Mouse (Mus musculus): ENCODE results near the gene Jade1. TPM values are rescaled to one million over a fixed set of nuclear protein-coding genes. Genes with fewer than 3 reads are reported as not detected.

Jade1 gene
- polyA plus RNA-seq, 1 experiment from 2014 or later, result 15.9 TPM

GRCm38 (mm10) chr3:41523460-41523859 lies 32.1 kb upstream of the Jade1 start:
- Histone ChIP-seq H3K4me2 (no peak overlapping the region), H3K4me3 (no peak overlapping the region), H3K36me3 (no peaks in the 10 kb centered on the region), H3K27me3 (no peaks in the 10 kb centered on the region), H3K4me1 (replicated peaks) (peaks cover 12% of the 10 kb centered on the region), H3K27ac (no peak overlapping the region), H3K9me3 (replicated peaks) (no peaks in the 10 kb centered on the region; the same call in 1 of the 2 replicates), H3K9ac (no peak overlapping the region)
- ATAC-seq (replicated peaks; ENCODE audit: insufficient number of reproducible peaks, insufficient read depth, low FRiP score, low read depth), result no peak
- WGBS, result 93% methylated on average over 4 of the region's 4 CpGs

DNA sequence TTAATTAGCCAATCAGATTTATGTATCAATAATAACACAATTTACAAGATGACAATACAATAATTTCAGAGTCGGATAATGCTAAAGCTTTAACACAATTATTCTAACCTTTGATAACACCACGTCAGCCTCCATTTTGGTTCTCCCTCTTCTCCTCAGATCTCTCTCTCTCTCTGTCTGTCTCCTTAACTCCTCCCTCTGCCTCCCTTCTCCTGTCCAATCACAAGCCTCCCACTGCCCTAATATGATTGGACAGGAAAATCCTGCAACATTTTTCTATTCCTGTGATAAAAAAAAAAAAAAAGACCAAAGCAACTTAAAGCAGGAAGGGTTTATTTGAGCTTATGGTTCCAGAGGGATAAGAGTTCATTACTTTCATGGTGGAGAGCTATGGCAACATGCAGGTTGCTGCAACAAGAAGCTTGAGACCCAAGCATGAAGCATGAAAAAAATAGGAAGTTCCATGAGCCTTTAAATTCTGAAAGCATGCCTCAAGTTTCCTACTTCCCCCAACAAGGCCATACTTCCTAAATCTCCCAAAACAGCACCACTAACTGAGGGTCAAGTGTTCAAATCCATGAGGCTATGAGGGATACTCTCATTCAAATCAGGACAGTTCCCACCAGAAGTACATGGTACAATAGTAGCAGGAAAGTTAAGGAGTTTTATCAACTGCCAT lies 27.1 kb upstream of the Jade1 start:
- H3K36me3 ChIP-seq, result no peaks in the 10 kb centered on the region
- no peak overlapping the region for H3K9ac ChIP-seq
- no peaks in the 10 kb centered on the region; the same call in 1 of the 2 replicates for H3K4me1 ChIP-seq (replicated peaks)
- H3K27ac ChIP-seq, result no peak overlapping the region
- no peak overlapping the region for H3K4me3 ChIP-seq
- WGBS, result 95% methylated on average over 2 of the region's 2 CpGs
- H3K9me3 ChIP-seq (replicated peaks), result no peaks in the 10 kb centered on the region; the same call in 1 of the 2 replicates
- ATAC-seq (replicated peaks; ENCODE audit: insufficient number of reproducible peaks, insufficient read depth, low FRiP score, low read depth), result no peak
- no peak overlapping the region for H3K4me2 ChIP-seq
- H3K27me3 ChIP-seq, result no peaks in the 10 kb centered on the region

DNA sequence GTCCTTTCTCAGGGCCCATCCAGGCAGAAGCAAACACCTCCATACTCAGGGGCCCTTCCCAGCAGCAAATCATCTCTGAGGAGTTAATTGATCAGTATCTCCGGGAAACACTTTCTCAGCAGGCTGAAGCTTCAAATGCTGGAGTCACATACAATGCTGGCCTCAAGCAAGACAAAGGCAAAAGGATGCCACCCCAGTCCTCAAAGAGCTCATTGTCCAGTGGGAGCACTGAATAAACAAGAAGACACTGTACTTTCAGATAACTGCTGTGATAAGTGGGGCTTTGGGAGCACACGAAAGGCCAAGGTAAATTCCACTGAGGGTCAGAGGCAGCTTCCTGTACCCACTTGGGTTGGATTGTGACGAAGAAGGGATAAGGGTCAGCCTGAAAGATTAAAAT lies 25.4 kb upstream of the Jade1 start:
- Histone ChIP-seq H3K9ac (no peak overlapping the region), H3K4me3 (no peak overlapping the region), H3K27me3 (no peaks in the 10 kb centered on the region), H3K4me2 (no peak overlapping the region), H3K36me3 (no peaks in the 10 kb centered on the region), H3K4me1 (replicated peaks) (peaks cover 3% of the 10 kb centered on the region; the same call in 1 of the 2 replicates), H3K27ac (no peak overlapping the region), H3K9me3 (replicated peaks) (no peaks in the 10 kb centered on the region; the same call in 1 of the 2 replicates)
- 71% methylated on average over 3 of the region's 3 CpGs for WGBS
- no peak for ATAC-seq (replicated peaks; ENCODE audit: insufficient number of reproducible peaks, insufficient read depth, low FRiP score, low read depth)

GRCm38 (mm10) chr3:41531541-41531940 lies 24.0 kb upstream of the Jade1 start:
- H3K4me1 ChIP-seq (replicated peaks), result peaks cover 3% of the 10 kb centered on the region; the same call in 1 of the 2 replicates
- no peak overlapping the region for H3K27ac ChIP-seq
- H3K4me2 ChIP-seq, result no peak overlapping the region
- no peak for ATAC-seq (replicated peaks; ENCODE audit: insufficient number of reproducible peaks, insufficient read depth, low FRiP score, low read depth)
- no peak overlapping the region for H3K9ac ChIP-seq
- H3K36me3 ChIP-seq, result no peaks in the 10 kb centered on the region
- H3K9me3 ChIP-seq (replicated peaks), result no peaks in the 10 kb centered on the region
- no peaks in the 10 kb centered on the region for H3K27me3 ChIP-seq
- 21% methylated on average over 8 of the region's 8 CpGs for WGBS
- no peak overlapping the region for H3K4me3 ChIP-seq

- 82% methylated on average over 12 of the region's 12 CpGs for WGBS
- H3K4me2 ChIP-seq, result no peak overlapping the region
- ATAC-seq (replicated peaks; ENCODE audit: insufficient number of reproducible peaks, insufficient read depth, low FRiP score, low read depth), result no peak
Measured at GRCm38 (mm10) chr3:41532109-41532508, 23.4 kb upstream of the Jade1 start.

GRCm38 (mm10) chr3:41533660-41534059 lies 21.9 kb upstream of the Jade1 start:
- WGBS, result 38% methylated on average over 7 of the region's 7 CpGs
- no peaks in the 10 kb centered on the region for H3K9me3 ChIP-seq (replicated peaks)
- no peak overlapping the region for H3K27ac ChIP-seq
- no peaks in the 10 kb centered on the region for H3K27me3 ChIP-seq
- H3K36me3 ChIP-seq, result no peaks in the 10 kb centered on the region
- ATAC-seq (replicated peaks; ENCODE audit: insufficient number of reproducible peaks, insufficient read depth, low FRiP score, low read depth), result no peak
- peaks cover 10% of the 10 kb centered on the region for H3K4me1 ChIP-seq (replicated peaks)
- no peak overlapping the region for H3K4me3 ChIP-seq
- no peak overlapping the region for H3K9ac ChIP-seq
- H3K4me2 ChIP-seq, result no peak overlapping the region

More at GRCm38 (mm10) chr3:41532109-41532508, 23.4 kb upstream of the Jade1 start:
- Histone ChIP-seq H3K36me3 (no peaks in the 10 kb centered on the region), H3K27me3 (no peaks in the 10 kb centered on the region), H3K4me3 (no peak overlapping the region), H3K27ac (no peak overlapping the region), H3K4me1 (replicated peaks) (peaks cover 4% of the 10 kb centered on the region; the same call in 1 of the 2 replicates), H3K9me3 (replicated peaks) (no peaks in the 10 kb centered on the region), H3K9ac (no peak overlapping the region)

- Histone ChIP-seq H3K4me2 (no peak overlapping the region), H3K36me3 (no peaks in the 10 kb centered on the region), H3K27ac (no peak overlapping the region), H3K9ac (no peak overlapping the region), H3K4me1 (replicated peaks) (peaks cover 10% of the 10 kb centered on the region), H3K4me3 (no peak overlapping the region), H3K9me3 (replicated peaks) (no peaks in the 10 kb centered on the region), H3K27me3 (no peaks in the 10 kb centered on the region)
- ATAC-seq (replicated peaks; ENCODE audit: insufficient number of reproducible peaks, insufficient read depth, low FRiP score, low read depth), result no peak
- 56% methylated on average over 2 of the region's 2 CpGs for WGBS
Measured at GRCm38 (mm10) chr3:41537957-41538356, 17.6 kb upstream of the Jade1 start.

DNA sequence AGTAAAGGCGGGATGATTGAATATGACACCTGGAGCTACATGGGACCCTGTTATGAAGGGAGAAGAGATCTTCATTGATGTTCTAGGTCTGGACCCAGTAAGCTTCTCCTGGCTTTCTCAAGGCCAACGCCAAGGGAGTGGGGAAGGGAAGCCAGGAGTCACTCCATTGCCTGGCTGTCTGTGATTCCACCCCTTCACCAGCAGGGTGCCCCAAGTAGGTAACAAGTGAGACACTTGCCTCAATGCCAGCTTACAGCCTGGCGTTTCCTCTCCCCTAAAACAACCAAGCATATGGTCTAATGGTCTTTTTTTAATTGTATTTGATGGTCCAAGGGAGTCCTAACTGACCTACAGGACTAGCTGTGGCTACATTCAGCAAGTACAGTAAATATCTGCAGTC lies 14.2 kb upstream of the Jade1 start:
- WGBS, result 74% methylated on average over 3 of the region's 3 CpGs
- Histone ChIP-seq H3K27me3 (no peaks in the 10 kb centered on the region), H3K9me3 (replicated peaks) (no peaks in the 10 kb centered on the region), H3K4me3 (no peak overlapping the region), H3K36me3 (no peaks in the 10 kb centered on the region), H3K4me1 (replicated peaks) (peaks cover 15% of the 10 kb centered on the region), H3K27ac (no peak overlapping the region), H3K9ac (no peak overlapping the region), H3K4me2 (no peak overlapping the region)
- no peak for ATAC-seq (replicated peaks; ENCODE audit: insufficient number of reproducible peaks, insufficient read depth, low FRiP score, low read depth)

DNA sequence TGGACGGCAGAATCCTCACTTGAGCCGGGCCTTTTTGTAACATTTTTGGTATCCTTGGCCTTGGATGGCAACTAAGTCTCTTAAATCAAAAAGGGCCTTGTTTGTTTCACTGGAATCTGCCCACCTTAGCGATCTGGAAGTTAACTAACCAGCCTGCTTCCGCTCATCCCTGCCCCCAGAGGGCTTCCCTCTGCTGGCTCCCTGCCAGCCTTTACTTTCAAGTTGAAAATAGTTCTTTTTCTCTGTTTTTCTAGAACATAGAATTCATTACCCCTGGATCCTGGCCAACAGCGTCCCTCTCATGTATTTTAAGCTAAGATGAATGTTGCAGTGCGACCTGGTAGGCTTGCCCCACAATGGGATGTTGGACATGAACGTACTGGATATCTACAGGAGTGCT lies 11.1 kb upstream of the Jade1 start:
- 53% methylated on average over 7 of the region's 7 CpGs for WGBS
- Histone ChIP-seq H3K9ac (no peak overlapping the region), H3K4me1 (replicated peaks) (peaks cover 7% of the 10 kb centered on the region), H3K4me2 (no peak overlapping the region), H3K27me3 (no peaks in the 10 kb centered on the region), H3K36me3 (no peaks in the 10 kb centered on the region), H3K4me3 (no peak overlapping the region), H3K27ac (no peak overlapping the region), H3K9me3 (replicated peaks) (no peaks in the 10 kb centered on the region)
- no peak for ATAC-seq (replicated peaks; ENCODE audit: insufficient number of reproducible peaks, insufficient read depth, low FRiP score, low read depth)

DNA sequence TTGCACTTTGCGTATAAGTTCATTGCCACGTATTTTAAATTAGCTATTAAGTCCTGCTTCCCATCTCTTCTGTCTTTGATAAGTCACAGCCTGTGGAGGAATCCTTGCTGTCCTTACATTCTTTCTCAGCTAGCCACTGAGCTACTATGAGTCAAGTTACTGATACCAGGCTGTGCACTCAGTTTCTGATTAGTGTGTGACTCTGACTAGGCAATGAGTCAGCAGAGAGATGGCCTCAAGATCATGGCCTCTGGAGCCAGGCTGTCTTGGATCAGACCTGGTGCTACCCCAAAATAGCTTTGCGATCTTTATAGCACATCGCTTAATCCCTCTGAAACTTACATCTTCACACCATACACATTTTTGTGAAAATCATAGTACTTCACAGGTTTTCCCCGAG lies 8.2 kb upstream of the Jade1 start:
- WGBS, result 86% methylated on average over 5 of the region's 5 CpGs
- Histone ChIP-seq H3K27ac (no peak overlapping the region), H3K27me3 (no peaks in the 10 kb centered on the region), H3K9ac (no peak overlapping the region), H3K4me3 (no peak overlapping the region), H3K4me2 (no peak overlapping the region), H3K9me3 (replicated peaks) (no peaks in the 10 kb centered on the region), H3K4me1 (replicated peaks) (peaks cover 7% of the 10 kb centered on the region), H3K36me3 (no peaks in the 10 kb centered on the region)
- no peak for ATAC-seq (replicated peaks; ENCODE audit: insufficient number of reproducible peaks, insufficient read depth, low FRiP score, low read depth)

DNA sequence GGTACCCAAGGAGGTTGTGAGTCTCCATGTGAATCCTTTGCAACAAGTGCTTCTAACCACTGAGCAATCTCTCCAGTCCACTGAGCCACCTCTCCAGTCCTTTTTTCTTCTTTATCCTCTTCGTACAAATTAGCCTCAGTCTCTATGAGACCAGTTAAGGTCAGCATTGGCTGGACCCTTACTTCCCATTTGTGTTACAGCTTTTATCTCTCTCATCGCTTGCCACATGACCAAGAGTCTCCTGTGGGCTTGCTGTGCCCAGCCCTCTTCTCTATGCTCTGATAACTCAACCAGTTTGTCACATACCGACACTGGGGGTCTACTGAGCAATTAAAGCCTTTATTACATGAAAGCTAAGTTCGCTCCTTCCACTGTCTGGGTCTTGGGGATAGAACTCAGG lies 7.3 kb upstream of the Jade1 start:
- no peak overlapping the region for H3K4me3 ChIP-seq
- no peak overlapping the region for H3K27ac ChIP-seq
- H3K9ac ChIP-seq, result no peak overlapping the region
- H3K9me3 ChIP-seq (replicated peaks), result no peaks in the 10 kb centered on the region
- no peak for ATAC-seq (replicated peaks; ENCODE audit: insufficient number of reproducible peaks, insufficient read depth, low FRiP score, low read depth)
- 82% methylated on average over 4 of the region's 4 CpGs for WGBS
- H3K4me1 ChIP-seq (replicated peaks), result peaks cover 13% of the 10 kb centered on the region
- no peaks in the 10 kb centered on the region for H3K27me3 ChIP-seq
- no peaks in the 10 kb centered on the region for H3K36me3 ChIP-seq
- no peak overlapping the region for H3K4me2 ChIP-seq

DNA sequence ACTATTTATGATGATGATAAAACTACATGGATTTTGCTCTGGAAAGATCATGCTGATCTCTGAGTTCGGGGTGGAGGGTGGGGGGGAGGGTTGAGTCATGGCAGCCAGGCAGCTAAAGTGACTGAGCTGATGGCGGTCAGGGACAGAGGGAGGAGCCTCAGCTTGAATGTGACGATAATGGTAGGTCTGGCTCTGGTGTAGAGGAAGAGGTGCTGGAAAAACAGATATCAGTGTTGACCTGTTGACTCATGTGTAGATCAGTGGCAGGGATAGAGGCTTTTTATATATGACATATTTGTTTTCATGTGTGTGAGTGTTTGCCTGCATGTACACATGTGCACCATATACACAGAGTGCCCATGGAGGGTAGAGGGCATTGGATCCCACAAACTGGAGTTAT lies 3.9 kb upstream of the Jade1 start:
- Histone ChIP-seq H3K4me3 (no peak overlapping the region), H3K27me3 (no peaks in the 10 kb centered on the region), H3K4me1 (replicated peaks) (peaks cover 7% of the 10 kb centered on the region), H3K27ac (no peak overlapping the region), H3K9ac (no peak overlapping the region), H3K9me3 (replicated peaks) (no peaks in the 10 kb centered on the region), H3K4me2 (no peak overlapping the region), H3K36me3 (no peaks in the 10 kb centered on the region)
- ATAC-seq (replicated peaks; ENCODE audit: insufficient number of reproducible peaks, insufficient read depth, low FRiP score, low read depth), result no peak
- WGBS, result 58% methylated on average over 3 of the region's 3 CpGs

Measured in heart, embryonic 15.5 days (tissue).